In the genomic region with DNA sequence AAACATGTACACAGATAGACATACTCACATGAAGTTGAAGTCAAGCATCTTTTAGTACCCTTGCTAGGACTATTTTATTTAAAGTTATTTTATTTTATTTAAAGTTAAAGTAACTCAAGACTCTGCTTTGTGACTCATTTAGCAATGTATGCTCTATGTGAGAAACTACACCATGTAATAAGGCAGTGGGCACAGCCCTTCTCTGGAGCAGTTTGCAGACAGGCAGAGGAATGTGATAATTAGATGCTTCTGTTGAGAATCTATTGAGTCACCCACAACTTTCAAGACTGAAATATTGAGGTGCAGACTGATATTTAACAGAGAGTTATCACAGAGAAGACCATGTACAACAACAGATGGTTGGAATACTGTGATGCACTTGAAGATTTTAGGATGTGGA, we compare ENCODE assay signal across 8 mouse cellular contexts.
"Had no signal": no experiment of that assay in that cellular context is flagged by ENCODE, and none has a peak within 500 bp of the region (broad histone marks: within the 10 kb centered on the region; RNA-seq: fewer than 3 reads in every experiment).

No protein-coding gene starts in this region.

- DNase-seq: kidney, adult 2 months; kidney, postnatal 14 days; layer of hippocampus, postnatal 36 days; lung, adult 18-20 months; midbrain, embryonic 14.5 days; thymus, adult 18-20 months; thymus, postnatal 14 days had no signal

- ATAC-seq: intestine, embryonic 16.5 days had no signal
